Mouse (Mus musculus): Measurements from ENCODE around the gene Rnase1. TPM values are rescaled to one million over a fixed set of nuclear protein-coding genes. Genes with fewer than 3 reads are reported as not detected.

Gene Rnase1
- polyA plus RNA-seq, 1 experiment from 2014 or later = 21.7 TPM

DNA sequence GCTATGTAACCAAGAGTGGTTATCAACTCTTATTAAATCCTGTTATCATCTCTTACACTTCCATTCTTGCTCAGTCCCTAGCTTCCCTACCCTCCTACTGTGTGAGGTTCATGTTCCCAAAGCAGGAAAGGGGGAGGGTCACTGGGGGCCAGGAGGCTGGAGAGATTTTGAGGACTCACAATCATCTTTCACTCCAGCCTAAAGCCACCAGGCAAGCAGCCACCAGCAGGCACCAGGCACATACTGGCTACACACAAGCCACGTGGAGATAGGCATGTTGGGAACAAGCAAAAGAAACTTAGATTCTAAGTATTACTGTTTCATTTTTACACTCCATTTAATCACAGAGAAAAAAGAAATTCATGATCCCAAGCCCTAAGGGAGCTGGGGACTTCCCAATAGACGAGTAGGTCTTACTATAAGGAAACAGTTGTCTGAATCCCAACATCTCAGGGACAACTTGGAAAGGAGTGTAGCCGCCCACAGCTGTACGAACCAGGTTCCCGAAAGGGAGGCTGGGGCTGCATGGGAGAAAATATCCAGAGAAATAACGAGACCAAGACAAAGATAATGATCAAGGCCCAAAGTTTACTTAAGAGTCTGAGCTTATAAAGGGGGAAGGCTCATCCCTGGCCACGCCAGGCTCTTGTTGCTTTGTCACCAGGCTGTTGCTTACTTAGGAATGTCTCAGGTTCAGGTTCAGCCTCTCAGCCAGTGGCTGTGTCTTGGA, 15.3 kb downstream of the Rnase1 start:
- no peak overlapping the region for H3K9ac ChIP-seq (ENCODE audit: low read depth, low read length)
- no peaks in the 10 kb centered on the region for H3K27me3 ChIP-seq (replicated peaks; ENCODE audit: control insufficient read depth, insufficient read depth, low read length)
- H3K4me2 ChIP-seq (replicated peaks; ENCODE audit: low read depth) = no peak overlapping the region
- H3K27ac ChIP-seq (ENCODE audit: low read depth, low read length) = no peak overlapping the region
- ATAC-seq = no peak
- 75% methylated on average over 7 of the region's 7 CpGs for WGBS
- no peaks in the 10 kb centered on the region for H3K4me1 ChIP-seq (replicated peaks; ENCODE audit: control insufficient read depth, insufficient read depth, low read length)
- no peaks in the 10 kb centered on the region for H3K9me3 ChIP-seq (ENCODE audit: control insufficient read depth)
- no peak overlapping the region for H3K4me3 ChIP-seq (ENCODE audit: low read depth, low read length)
- TF ChIP-seq CTCF (IDR thresholded peaks at IDR 0.05; ENCODE audit: low read depth) = no peak
- H3K36me3 ChIP-seq (ENCODE audit: control insufficient read depth, insufficient read depth) = no peaks in the 10 kb centered on the region

DNA sequence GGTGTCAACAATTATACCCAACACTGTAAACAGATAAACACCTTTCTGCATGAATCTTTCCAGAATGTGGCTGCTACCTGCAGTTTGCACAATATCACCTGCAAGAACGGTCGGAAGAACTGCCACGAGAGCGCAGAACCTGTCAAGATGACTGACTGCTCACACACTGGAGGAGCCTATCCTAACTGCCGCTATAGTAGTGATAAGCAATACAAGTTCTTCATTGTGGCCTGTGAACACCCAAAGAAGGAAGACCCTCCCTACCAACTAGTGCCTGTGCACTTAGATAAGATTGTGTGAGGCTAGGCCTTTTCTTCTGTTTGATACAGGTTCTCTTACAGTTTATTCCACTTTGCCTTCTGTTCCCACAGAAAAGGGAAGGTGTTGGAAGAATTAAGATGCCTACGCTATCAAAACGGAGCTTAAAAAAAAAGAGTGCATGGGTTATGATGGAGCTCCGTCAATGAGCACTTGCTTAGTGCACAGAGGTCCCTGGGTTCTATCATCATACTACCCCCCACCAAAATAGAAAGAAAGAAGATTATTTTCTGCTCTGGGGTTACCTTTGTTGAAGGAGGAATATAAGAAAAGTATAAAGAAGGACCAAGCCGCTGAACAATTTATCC, 16.2 kb downstream of the Rnase1 start:
- Histone ChIP-seq H3K4me3 (ENCODE audit: low read depth, low read length) (no peak overlapping the region), H3K4me2 (replicated peaks; ENCODE audit: low read depth) (no peak overlapping the region), H3K27me3 (replicated peaks; ENCODE audit: control insufficient read depth, insufficient read depth, low read length) (no peaks in the 10 kb centered on the region), H3K9me3 (ENCODE audit: control insufficient read depth) (no peaks in the 10 kb centered on the region), H3K36me3 (ENCODE audit: control insufficient read depth, insufficient read depth) (no peaks in the 10 kb centered on the region), H3K27ac (ENCODE audit: low read depth, low read length) (no peak overlapping the region), H3K4me1 (replicated peaks; ENCODE audit: control insufficient read depth, insufficient read depth, low read length) (no peaks in the 10 kb centered on the region), H3K9ac (ENCODE audit: low read depth, low read length) (no peak overlapping the region)
- WGBS = 78% methylated on average over 9 of the region's 9 CpGs
- ATAC-seq = no peak
- no peak for TF ChIP-seq CTCF (IDR thresholded peaks at IDR 0.05; ENCODE audit: low read depth)

DNA sequence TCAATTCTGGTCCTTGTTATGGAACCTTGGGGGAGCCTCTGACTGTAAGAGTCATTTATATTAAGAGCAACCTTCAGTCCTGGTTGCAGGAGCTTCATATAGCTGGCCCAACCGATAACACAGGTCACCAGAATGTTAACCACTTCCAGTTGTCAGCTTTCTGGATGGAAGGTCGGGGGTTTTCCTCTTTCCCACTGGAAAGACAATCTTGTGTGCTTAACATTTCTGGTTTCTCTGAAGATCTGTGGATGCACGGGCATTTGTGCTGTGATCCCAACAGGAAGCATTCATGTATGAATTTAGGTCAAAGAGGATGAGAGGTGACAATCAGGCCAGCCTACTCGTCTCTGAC, 17.0 kb downstream of the Rnase1 start:
- Histone ChIP-seq H3K4me3 (ENCODE audit: low read depth, low read length) (no peak overlapping the region), H3K36me3 (ENCODE audit: control insufficient read depth, insufficient read depth) (no peaks in the 10 kb centered on the region), H3K9me3 (ENCODE audit: control insufficient read depth) (no peaks in the 10 kb centered on the region), H3K27ac (ENCODE audit: low read depth, low read length) (no peak overlapping the region), H3K4me2 (replicated peaks; ENCODE audit: low read depth) (no peak overlapping the region), H3K4me1 (replicated peaks; ENCODE audit: control insufficient read depth, insufficient read depth, low read length) (no peaks in the 10 kb centered on the region), H3K9ac (ENCODE audit: low read depth, low read length) (no peak overlapping the region), H3K27me3 (replicated peaks; ENCODE audit: control insufficient read depth, insufficient read depth, low read length) (no peaks in the 10 kb centered on the region)
- WGBS = 76% methylated on average over 4 of the region's 4 CpGs
- no peak for ATAC-seq
- no peak for TF ChIP-seq CTCF (IDR thresholded peaks at IDR 0.05; ENCODE audit: low read depth)

DNA sequence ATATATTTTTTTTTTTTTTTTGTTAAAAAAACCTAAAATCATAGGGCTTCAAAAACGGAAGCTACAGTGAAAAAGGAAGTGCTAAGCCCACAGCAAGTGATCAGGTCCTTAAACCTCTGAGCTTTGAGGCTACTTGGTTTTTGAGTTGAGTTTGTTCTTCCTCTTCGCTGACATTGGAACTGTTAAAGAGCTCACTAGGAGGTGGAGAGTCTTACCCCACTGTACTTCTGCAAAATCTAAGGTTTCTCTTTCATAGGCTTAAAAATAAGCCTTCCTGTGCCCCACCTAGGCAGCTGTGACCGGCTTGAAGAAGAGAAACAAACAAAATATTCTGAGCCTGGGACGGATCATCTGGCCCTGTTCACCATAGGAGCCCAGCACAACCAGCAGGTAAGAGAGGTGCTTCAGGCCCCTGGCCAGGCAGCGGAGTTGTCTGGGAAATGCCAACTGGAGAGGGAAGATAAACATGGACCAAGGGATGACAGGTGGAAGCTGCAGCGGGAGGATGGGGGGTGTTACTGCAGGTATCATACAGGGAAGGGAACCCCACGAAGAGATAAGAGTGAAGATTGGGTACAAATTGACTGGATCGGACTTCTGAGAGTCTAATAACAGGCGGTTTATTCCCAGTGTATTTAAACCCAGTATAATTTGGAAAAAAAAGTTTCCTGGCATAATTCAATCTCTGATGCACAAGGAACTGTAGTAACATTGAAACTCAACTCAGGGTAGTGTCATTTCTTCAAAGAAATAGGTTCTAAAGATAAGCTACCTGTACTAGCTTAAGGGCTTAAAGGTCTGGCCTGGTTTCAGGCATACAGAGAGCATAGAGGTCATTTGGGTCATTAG, 17.6 kb downstream of the Rnase1 start:
- WGBS = 70% methylated on average over 9 of the region's 9 CpGs
- no peak overlapping the region for H3K9ac ChIP-seq (ENCODE audit: low read depth, low read length)
- TF ChIP-seq CTCF (IDR thresholded peaks at IDR 0.05; ENCODE audit: low read depth) = no peak
- H3K9me3 ChIP-seq (ENCODE audit: control insufficient read depth) = no peaks in the 10 kb centered on the region
- H3K4me1 ChIP-seq (replicated peaks; ENCODE audit: control insufficient read depth, insufficient read depth, low read length) = no peaks in the 10 kb centered on the region
- H3K4me2 ChIP-seq (replicated peaks; ENCODE audit: low read depth) = no peak overlapping the region
- H3K36me3 ChIP-seq (ENCODE audit: control insufficient read depth, insufficient read depth) = no peaks in the 10 kb centered on the region
- no peak overlapping the region for H3K27ac ChIP-seq (ENCODE audit: low read depth, low read length)
- ATAC-seq = no peak
- H3K27me3 ChIP-seq (replicated peaks; ENCODE audit: control insufficient read depth, insufficient read depth, low read length) = no peaks in the 10 kb centered on the region
- no peak overlapping the region for H3K4me3 ChIP-seq (ENCODE audit: low read depth, low read length)

DNA sequence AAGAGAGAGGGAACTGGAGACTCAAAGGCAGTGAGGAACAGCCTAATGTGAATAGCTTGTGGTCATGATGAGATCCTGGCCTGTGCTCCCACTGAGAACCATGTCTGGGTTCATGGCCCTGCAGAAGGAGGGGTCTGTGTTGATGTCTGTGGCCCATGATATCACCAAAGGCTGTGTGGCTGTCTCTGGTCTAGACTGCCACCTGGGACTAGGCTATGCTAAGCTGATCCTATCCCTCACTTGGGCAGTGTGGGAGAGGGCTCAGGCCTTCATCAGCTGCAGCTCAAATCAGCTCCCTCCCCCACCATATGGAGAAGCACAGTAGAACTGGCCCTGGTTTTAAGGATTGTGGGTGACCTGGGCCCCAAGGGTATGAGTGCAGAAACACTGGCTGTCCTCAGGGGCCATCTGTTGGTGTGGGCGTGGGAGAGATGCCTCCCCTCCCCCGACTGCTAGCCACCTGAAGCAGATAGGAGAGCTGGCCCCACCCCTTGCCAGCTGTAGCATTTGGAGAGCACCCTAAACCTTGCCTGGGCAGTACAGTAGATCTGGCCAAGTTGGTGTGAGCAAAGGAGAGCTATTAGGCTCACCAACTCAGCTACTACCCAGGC, 18.8 kb downstream of the Rnase1 start:
- WGBS = 38% methylated on average over 2 of the region's 2 CpGs
- no peak overlapping the region for H3K4me2 ChIP-seq (replicated peaks; ENCODE audit: low read depth)
- no peaks in the 10 kb centered on the region for H3K36me3 ChIP-seq (ENCODE audit: control insufficient read depth, insufficient read depth)
- no peaks in the 10 kb centered on the region for H3K9me3 ChIP-seq (ENCODE audit: control insufficient read depth)
- ATAC-seq = no peak
- no peak overlapping the region for H3K9ac ChIP-seq (ENCODE audit: low read depth, low read length)
- TF ChIP-seq CTCF (IDR thresholded peaks at IDR 0.05; ENCODE audit: low read depth) = no peak
- H3K4me1 ChIP-seq (replicated peaks; ENCODE audit: control insufficient read depth, insufficient read depth, low read length) = no peaks in the 10 kb centered on the region
- H3K27me3 ChIP-seq (replicated peaks; ENCODE audit: control insufficient read depth, insufficient read depth, low read length) = no peaks in the 10 kb centered on the region
- no peak overlapping the region for H3K4me3 ChIP-seq (ENCODE audit: low read depth, low read length)
- H3K27ac ChIP-seq (ENCODE audit: low read depth, low read length) = no peak overlapping the region

DNA sequence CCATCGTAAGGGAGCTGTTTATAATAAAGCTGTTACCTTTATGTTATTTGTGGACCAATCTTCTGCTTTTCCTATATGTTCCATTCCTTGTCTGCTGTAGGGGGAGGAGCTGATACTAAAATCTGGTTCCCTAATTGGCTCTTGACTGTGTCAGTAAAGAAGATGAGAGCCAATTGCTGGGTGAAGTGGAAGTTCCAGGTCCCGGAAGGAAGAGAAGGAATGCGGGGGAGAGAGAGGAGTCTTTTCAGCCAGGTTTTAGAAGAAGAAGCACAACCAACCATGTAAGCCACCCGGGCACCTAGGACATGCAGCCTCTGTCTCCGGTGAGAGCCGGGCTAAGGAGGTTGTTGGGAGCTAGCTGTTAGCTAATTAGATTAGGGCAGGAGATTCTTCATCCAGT, 20.9 kb downstream of the Rnase1 start:
- no peak overlapping the region for H3K27ac ChIP-seq (ENCODE audit: low read depth, low read length)
- ATAC-seq = no peak
- no peak overlapping the region for H3K9ac ChIP-seq (ENCODE audit: low read depth, low read length)
- H3K4me1 ChIP-seq (replicated peaks; ENCODE audit: control insufficient read depth, insufficient read depth, low read length) = no peaks in the 10 kb centered on the region
- no peaks in the 10 kb centered on the region for H3K36me3 ChIP-seq (ENCODE audit: control insufficient read depth, insufficient read depth)
- no peak overlapping the region for H3K4me2 ChIP-seq (replicated peaks; ENCODE audit: low read depth)
- H3K4me3 ChIP-seq (ENCODE audit: low read depth, low read length) = no peak overlapping the region
- H3K27me3 ChIP-seq (replicated peaks; ENCODE audit: control insufficient read depth, insufficient read depth, low read length) = no peaks in the 10 kb centered on the region
- 85% methylated on average over 6 of the region's 6 CpGs for WGBS
- TF ChIP-seq CTCF (IDR thresholded peaks at IDR 0.05; ENCODE audit: low read depth) = no peak
- no peaks in the 10 kb centered on the region for H3K9me3 ChIP-seq (ENCODE audit: control insufficient read depth)
